Mouse (Mus musculus): ENCODE data around the gene Gm37240. TPM values are rescaled to one million over a fixed set of nuclear protein-coding genes. Genes with fewer than 3 reads are reported as not detected.

Gene Gm37240
- polyA plus RNA-seq, 1 experiment, result not detected

GRCm38 (mm10) chr3:85661926-85662813 is 225.1 kb downstream of the Gm37240 start:
- TF ChIP-seq POLR2A (IDR thresholded peaks at IDR 0.05; ENCODE audit: insufficient read depth, low read depth, low read length) (no peak), CTCF (IDR thresholded peaks at IDR 0.05; ENCODE audit: insufficient read depth, low read depth, low read length) (no peak)
- Histone ChIP-seq H3K27ac (ENCODE audit: insufficient read depth, low read depth, low read length) (no peak overlapping the region), H3K4me1 (ENCODE audit: control insufficient read depth, insufficient read depth, low read length) (peaks cover 28% of the 10 kb centered on the region), H3K4me3 (ENCODE audit: insufficient read depth, low read depth, low read length) (no peak overlapping the region)
- WGBS, result 60% methylated on average over 10 of the region's 10 CpGs

GRCm38 (mm10) chr3:85659681-85660080 is 227.6 kb downstream of the Gm37240 start:
- Histone ChIP-seq H3K4me1 (ENCODE audit: control insufficient read depth, insufficient read depth, low read length) (peaks cover 16% of the 10 kb centered on the region), H3K27ac (ENCODE audit: insufficient read depth, low read depth, low read length) (no peak overlapping the region), H3K4me3 (ENCODE audit: insufficient read depth, low read depth, low read length) (no peak overlapping the region)
- TF ChIP-seq POLR2A (IDR thresholded peaks at IDR 0.05; ENCODE audit: insufficient read depth, low read depth, low read length) (no peak), CTCF (IDR thresholded peaks at IDR 0.05; ENCODE audit: insufficient read depth, low read depth, low read length) (no peak)
- WGBS, result 58% methylated on average over 7 of the region's 7 CpGs

GRCm38 (mm10) chr3:85655538-85655937 is 231.8 kb downstream of the Gm37240 start:
- H3K4me3 ChIP-seq (ENCODE audit: insufficient read depth, low read depth, low read length), result no peak overlapping the region
- over 99% methylated on average over 3 of the region's 3 CpGs for WGBS
- no peak overlapping the region for H3K27ac ChIP-seq (ENCODE audit: insufficient read depth, low read depth, low read length)
- peaks cover 13% of the 10 kb centered on the region for H3K4me1 ChIP-seq (ENCODE audit: control insufficient read depth, insufficient read depth, low read length)
- TF ChIP-seq CTCF (IDR thresholded peaks at IDR 0.05; ENCODE audit: insufficient read depth, low read depth, low read length) (no peak), POLR2A (IDR thresholded peaks at IDR 0.05; ENCODE audit: insufficient read depth, low read depth, low read length) (no peak)

- peaks cover 13% of the 10 kb centered on the region for H3K4me1 ChIP-seq (ENCODE audit: control insufficient read depth, insufficient read depth, low read length)
- 55% methylated on average over 4 of the region's 4 CpGs for WGBS
- no peak overlapping the region for H3K4me3 ChIP-seq (ENCODE audit: insufficient read depth, low read depth, low read length)
- peak overlapping the region; percentile 1; the same call in 1 of the 2 replicates for H3K27ac ChIP-seq (ENCODE audit: insufficient read depth, low read depth, low read length)
- no peak for TF ChIP-seq CTCF (IDR thresholded peaks at IDR 0.05; ENCODE audit: insufficient read depth, low read depth, low read length)
- no peak for TF ChIP-seq POLR2A (IDR thresholded peaks at IDR 0.05; ENCODE audit: insufficient read depth, low read depth, low read length)
Observed at GRCm38 (mm10) chr3:85652727-85653665, 234.3 kb downstream of the Gm37240 start.

GRCm38 (mm10) chr3:85649176-85649575 is 238.1 kb downstream of the Gm37240 start:
- Histone ChIP-seq H3K27ac (ENCODE audit: insufficient read depth, low read depth, low read length) (no peak overlapping the region), H3K4me1 (ENCODE audit: control insufficient read depth, insufficient read depth, low read length) (peaks cover 13% of the 10 kb centered on the region), H3K4me3 (ENCODE audit: insufficient read depth, low read depth, low read length) (no peak overlapping the region)
- 91% methylated on average over 4 of the region's 4 CpGs for WGBS
- TF ChIP-seq CTCF (IDR thresholded peaks at IDR 0.05; ENCODE audit: insufficient read depth, low read depth, low read length), result no peak
- no peak for TF ChIP-seq POLR2A (IDR thresholded peaks at IDR 0.05; ENCODE audit: insufficient read depth, low read depth, low read length)

- Histone ChIP-seq H3K27ac (ENCODE audit: insufficient read depth, low read depth, low read length) (no peak overlapping the region; the same call in 1 of the 2 replicates), H3K4me1 (ENCODE audit: control insufficient read depth, insufficient read depth, low read length) (0 out of 2 replicates have a peak, but pooled peaks cover 2% of the 10 kb centered on the region), H3K4me3 (ENCODE audit: insufficient read depth, low read depth, low read length) (no peak overlapping the region)
- WGBS, result 80% methylated on average over 7 of the region's 7 CpGs
- TF ChIP-seq CTCF (IDR thresholded peaks at IDR 0.05; ENCODE audit: insufficient read depth, low read depth, low read length) (no peak), POLR2A (IDR thresholded peaks at IDR 0.05; ENCODE audit: insufficient read depth, low read depth, low read length) (no peak)
Observed at GRCm38 (mm10) chr3:85645517-85646004, 241.8 kb downstream of the Gm37240 start.

- no peak for TF ChIP-seq CTCF (IDR thresholded peaks at IDR 0.05; ENCODE audit: insufficient read depth, low read depth, low read length)
- TF ChIP-seq POLR2A (IDR thresholded peaks at IDR 0.05; ENCODE audit: insufficient read depth, low read depth, low read length), result no peak
- 76% methylated on average over 3 of the region's 3 CpGs for WGBS
- Histone ChIP-seq H3K4me3 (ENCODE audit: insufficient read depth, low read depth, low read length) (no peak overlapping the region), H3K4me1 (ENCODE audit: control insufficient read depth, insufficient read depth, low read length) (0 out of 2 replicates have a peak, but pooled peaks cover 2% of the 10 kb centered on the region), H3K27ac (ENCODE audit: insufficient read depth, low read depth, low read length) (no peak overlapping the region)
Observed at GRCm38 (mm10) chr3:85644814-85645213, 242.5 kb downstream of the Gm37240 start.

GRCm38 (mm10) chr3:85641751-85642150 is 245.6 kb downstream of the Gm37240 start:
- Histone ChIP-seq H3K4me3 (ENCODE audit: insufficient read depth, low read depth, low read length) (no peak overlapping the region), H3K27ac (ENCODE audit: insufficient read depth, low read depth, low read length) (no peak overlapping the region), H3K4me1 (ENCODE audit: control insufficient read depth, insufficient read depth, low read length) (peaks cover 6% of the 10 kb centered on the region; the same call in 1 of the 2 replicates)
- TF ChIP-seq CTCF (IDR thresholded peaks at IDR 0.05; ENCODE audit: insufficient read depth, low read depth, low read length), result no peak
- TF ChIP-seq POLR2A (IDR thresholded peaks at IDR 0.05; ENCODE audit: insufficient read depth, low read depth, low read length), result no peak
- WGBS, result 75% methylated on average over 3 of the region's 3 CpGs

All from olfactory bulb, adult 2 months (tissue).